Mouse (Mus musculus): ENCODE measurements around the gene Blcap.

Gene Blcap

GRCm38 (mm10) chr2:157537118-157537517 lies 34.0 kb downstream of the Blcap start:
- peaks cover 17% of the 10 kb centered on the region for H3K27me3 ChIP-seq (ENCODE audit: insufficient read depth, low read length)
- peaks cover 23% of the 10 kb centered on the region for H3K4me1 ChIP-seq (replicated peaks; ENCODE audit: low read depth, low read length)
- H3K9me3 ChIP-seq (ENCODE audit: low read length): no peaks in the 10 kb centered on the region
- TF ChIP-seq NANOG (IDR thresholded peaks at IDR 0.05; ENCODE audit: borderline replicate concordance, low read length) (no peak), POU5F1 (IDR thresholded peaks at IDR 0.05; ENCODE audit: borderline replicate concordance, low read length) (no peak), CTCF (conservative IDR thresholded peaks at IDR 0.05; ENCODE audit: low read length) (no peak)
- no peak overlapping the region for H3K4me3 ChIP-seq (replicated peaks; ENCODE audit: low read length)
- peaks cover 13% of the 10 kb centered on the region for H3K36me3 ChIP-seq (ENCODE audit: insufficient read depth, low read length)

- Histone ChIP-seq H3K36me3 (ENCODE audit: insufficient read depth, low read length) (peaks cover 7% of the 10 kb centered on the region; the same call in 1 of the 2 replicates), H3K9me3 (ENCODE audit: low read length) (no peaks in the 10 kb centered on the region), H3K4me1 (replicated peaks; ENCODE audit: low read depth, low read length) (peaks cover 23% of the 10 kb centered on the region), H3K4me3 (replicated peaks; ENCODE audit: low read length) (no peak overlapping the region), H3K27me3 (ENCODE audit: insufficient read depth, low read length) (peaks cover 17% of the 10 kb centered on the region)
- TF ChIP-seq NANOG (IDR thresholded peaks at IDR 0.05; ENCODE audit: borderline replicate concordance, low read length) (no peak), CTCF (conservative IDR thresholded peaks at IDR 0.05; ENCODE audit: low read length) (no peak), POU5F1 (IDR thresholded peaks at IDR 0.05; ENCODE audit: borderline replicate concordance, low read length) (no peak)
Measured at GRCm38 (mm10) chr2:157536476-157537081, 34.5 kb downstream of the Blcap start.

- H3K27me3 ChIP-seq (ENCODE audit: insufficient read depth, low read length): peaks cover 33% of the 10 kb centered on the region
- no peaks in the 10 kb centered on the region for H3K9me3 ChIP-seq (ENCODE audit: low read length)
- peaks cover 15% of the 10 kb centered on the region for H3K4me1 ChIP-seq (replicated peaks; ENCODE audit: low read depth, low read length)
- no peaks in the 10 kb centered on the region for H3K36me3 ChIP-seq (ENCODE audit: insufficient read depth, low read length)
- no peak overlapping the region for H3K4me3 ChIP-seq (replicated peaks; ENCODE audit: low read length)
- no peak for TF ChIP-seq POU5F1 (IDR thresholded peaks at IDR 0.05; ENCODE audit: borderline replicate concordance, low read length)
- no peak for TF ChIP-seq NANOG (IDR thresholded peaks at IDR 0.05; ENCODE audit: borderline replicate concordance, low read length)
- TF ChIP-seq CTCF (conservative IDR thresholded peaks at IDR 0.05; ENCODE audit: low read length): no peak
Measured at GRCm38 (mm10) chr2:157534163-157534562, 36.9 kb downstream of the Blcap start.

GRCm38 (mm10) chr2:157531681-157532426 lies 39.2 kb downstream of the Blcap start:
- Histone ChIP-seq H3K4me3 (replicated peaks; ENCODE audit: low read length) (no peak overlapping the region), H3K4me1 (replicated peaks; ENCODE audit: low read depth, low read length) (peaks cover 8% of the 10 kb centered on the region), H3K9me3 (ENCODE audit: low read length) (no peaks in the 10 kb centered on the region), H3K36me3 (ENCODE audit: insufficient read depth, low read length) (no peaks in the 10 kb centered on the region), H3K27me3 (ENCODE audit: insufficient read depth, low read length) (peaks cover 33% of the 10 kb centered on the region)
- TF ChIP-seq NANOG (IDR thresholded peaks at IDR 0.05; ENCODE audit: borderline replicate concordance, low read length) (no peak), POU5F1 (IDR thresholded peaks at IDR 0.05; ENCODE audit: borderline replicate concordance, low read length) (no peak), CTCF (conservative IDR thresholded peaks at IDR 0.05; ENCODE audit: low read length) (no peak)

GRCm38 (mm10) chr2:157530056-157530955 lies 40.8 kb downstream of the Blcap start:
- H3K9me3 ChIP-seq (ENCODE audit: low read length): no peaks in the 10 kb centered on the region
- peaks cover 45% of the 10 kb centered on the region for H3K27me3 ChIP-seq (ENCODE audit: insufficient read depth, low read length)
- no peak overlapping the region for H3K4me3 ChIP-seq (replicated peaks; ENCODE audit: low read length)
- H3K4me1 ChIP-seq (replicated peaks; ENCODE audit: low read depth, low read length): peaks cover 4% of the 10 kb centered on the region; the same call in 1 of the 2 replicates
- no peak for TF ChIP-seq CTCF (conservative IDR thresholded peaks at IDR 0.05; ENCODE audit: low read length)
- no peak for TF ChIP-seq NANOG (IDR thresholded peaks at IDR 0.05; ENCODE audit: borderline replicate concordance, low read length)
- TF ChIP-seq POU5F1 (IDR thresholded peaks at IDR 0.05; ENCODE audit: borderline replicate concordance, low read length): no peak
- no peaks in the 10 kb centered on the region for H3K36me3 ChIP-seq (ENCODE audit: insufficient read depth, low read length)

- Histone ChIP-seq H3K27me3 (ENCODE audit: insufficient read depth, low read length) (peaks cover 29% of the 10 kb centered on the region), H3K4me1 (replicated peaks; ENCODE audit: low read depth, low read length) (peaks cover 10% of the 10 kb centered on the region; the same call in 1 of the 2 replicates), H3K4me3 (replicated peaks; ENCODE audit: low read length) (no peak overlapping the region), H3K9me3 (ENCODE audit: low read length) (no peaks in the 10 kb centered on the region), H3K36me3 (ENCODE audit: insufficient read depth, low read length) (no peaks in the 10 kb centered on the region)
- TF ChIP-seq NANOG (IDR thresholded peaks at IDR 0.05; ENCODE audit: borderline replicate concordance, low read length) (peak; percentile 12; the same call in 1 of the 2 replicates), CTCF (conservative IDR thresholded peaks at IDR 0.05; ENCODE audit: low read length) (no peak), POU5F1 (IDR thresholded peaks at IDR 0.05; ENCODE audit: borderline replicate concordance, low read length) (no peak)
Measured at GRCm38 (mm10) chr2:157522556-157522955, 48.5 kb downstream of the Blcap start.

- TF ChIP-seq NANOG (IDR thresholded peaks at IDR 0.05; ENCODE audit: borderline replicate concordance, low read length) (no peak), CTCF (conservative IDR thresholded peaks at IDR 0.05; ENCODE audit: low read length) (no peak), POU5F1 (IDR thresholded peaks at IDR 0.05; ENCODE audit: borderline replicate concordance, low read length) (no peak)
- no peak overlapping the region for H3K4me3 ChIP-seq (replicated peaks; ENCODE audit: low read length)
- peaks cover 10% of the 10 kb centered on the region; the same call in 1 of the 2 replicates for H3K4me1 ChIP-seq (replicated peaks; ENCODE audit: low read depth, low read length)
- no peaks in the 10 kb centered on the region for H3K36me3 ChIP-seq (ENCODE audit: insufficient read depth, low read length)
- H3K27me3 ChIP-seq (ENCODE audit: insufficient read depth, low read length): peaks cover 14% of the 10 kb centered on the region
- no peaks in the 10 kb centered on the region for H3K9me3 ChIP-seq (ENCODE audit: low read length)
Measured at GRCm38 (mm10) chr2:157520496-157520895, 50.6 kb downstream of the Blcap start.

- peaks cover 10% of the 10 kb centered on the region; the same call in 1 of the 2 replicates for H3K4me1 ChIP-seq (replicated peaks; ENCODE audit: low read depth, low read length)
- H3K4me3 ChIP-seq (replicated peaks; ENCODE audit: low read length): no peak overlapping the region
- H3K36me3 ChIP-seq (ENCODE audit: insufficient read depth, low read length): no peaks in the 10 kb centered on the region
- H3K9me3 ChIP-seq (ENCODE audit: low read length): no peaks in the 10 kb centered on the region
- no peak for TF ChIP-seq NANOG (IDR thresholded peaks at IDR 0.05; ENCODE audit: borderline replicate concordance, low read length)
- no peak for TF ChIP-seq CTCF (conservative IDR thresholded peaks at IDR 0.05; ENCODE audit: low read length)
- H3K27me3 ChIP-seq (ENCODE audit: insufficient read depth, low read length): peaks cover 16% of the 10 kb centered on the region; the same call in 1 of the 2 replicates
Measured at GRCm38 (mm10) chr2:157519452-157519851, 51.6 kb downstream of the Blcap start.
